Mouse (Mus musculus): ENCODE measurements around the gene Cyp2c68. TPM values are rescaled to one million over a fixed set of nuclear protein-coding genes. Genes with fewer than 3 reads are reported as not detected.
"Not testable (repeated sequence)": the region's sequence is repeated elsewhere in the genome, so short reads cannot be mapped to it uniquely, and the experiment has no call there.

Gene Cyp2c68
- polyA plus RNA-seq, 1 experiment from 2014 or later: not detected

GRCm38 (mm10) chr19:39648938-39649337 is 91.9 kb downstream of the Cyp2c68 start, which contains the start of gene Cyp2c67:
Gene Cyp2c67 (minus strand): TSS chr19:39649051.
- H3K9me3 ChIP-seq (ENCODE audit: low read length): no peaks in the 10 kb centered on the region
- H3K4me3 ChIP-seq (ENCODE audit: low read depth, low read length): no peak within 1 kb of the TSS
- H3K4me1 ChIP-seq (ENCODE audit: insufficient read depth, low read depth, low read length): no peaks in the 10 kb centered on the region
- no peak within 1 kb of the TSS for H3K4me2 ChIP-seq (replicated peaks; ENCODE audit: low read depth, low read length)
- TF ChIP-seq EP300 (IDR thresholded peaks at IDR 0.05): no peak
- no peak for TF ChIP-seq CTCF (IDR thresholded peaks at IDR 0.05)
- ATAC-seq: no peak
- no peak within 1 kb of the TSS for H3K27ac ChIP-seq (ENCODE audit: low read length)
- no peak within 1 kb of the TSS for H3K9ac ChIP-seq (replicated peaks; ENCODE audit: low read depth)
- DNase-seq (ENCODE audit: low spot score): no peak
- WGBS: 88% methylated on average over 1 of the region's 1 CpGs
- H3K27me3 ChIP-seq (replicated peaks; ENCODE audit: insufficient read depth, low read length): no peaks in the 10 kb centered on the region
- H3K36me3 ChIP-seq (ENCODE audit: insufficient read depth, low read length): no peaks in the 10 kb centered on the region

GRCm38 (mm10) chr19:39647519-39647918 is 93.3 kb downstream of the Cyp2c68 start:
- Histone ChIP-seq H3K27ac (ENCODE audit: low read length) (no peak overlapping the region), H3K4me2 (replicated peaks; ENCODE audit: low read depth, low read length) (no peak overlapping the region), H3K36me3 (ENCODE audit: insufficient read depth, low read length) (no peaks in the 10 kb centered on the region), H3K9ac (replicated peaks; ENCODE audit: low read depth) (no peak overlapping the region), H3K27me3 (replicated peaks; ENCODE audit: insufficient read depth, low read length) (no peaks in the 10 kb centered on the region), H3K4me3 (ENCODE audit: low read depth, low read length) (no peak overlapping the region), H3K4me1 (ENCODE audit: insufficient read depth, low read depth, low read length) (no peaks in the 10 kb centered on the region), H3K9me3 (ENCODE audit: low read length) (no peaks in the 10 kb centered on the region)
- 88% methylated on average over 9 of the region's 9 CpGs for WGBS
- DNase-seq (ENCODE audit: low spot score) (no peak), ATAC-seq (no peak)
- TF ChIP-seq EP300 (IDR thresholded peaks at IDR 0.05) (no peak), CTCF (IDR thresholded peaks at IDR 0.05) (no peak)

- DNase-seq (ENCODE audit: low spot score); H3K27ac ChIP-seq (ENCODE audit: low read length); H3K4me3 ChIP-seq (ENCODE audit: low read depth, low read length); H3K9ac ChIP-seq (replicated peaks; ENCODE audit: low read depth); H3K36me3 ChIP-seq (ENCODE audit: insufficient read depth, low read length); H3K4me1 ChIP-seq (ENCODE audit: insufficient read depth, low read depth, low read length); H3K4me2 ChIP-seq (replicated peaks; ENCODE audit: low read depth, low read length); H3K27me3 ChIP-seq (replicated peaks; ENCODE audit: insufficient read depth, low read length); ATAC-seq; H3K9me3 ChIP-seq (ENCODE audit: low read length): not testable (repeated sequence)
- 82% methylated on average over 7 of the region's 7 CpGs for WGBS
Measured at GRCm38 (mm10) chr19:39644551-39644950, 96.3 kb downstream of the Cyp2c68 start.

Other genes with a start within 250 kb of the Cyp2c68 start
- gene Cyp2c39, start 230.2 kb downstream of the Cyp2c68 start, polyA plus RNA-seq (2015; fragmentation: Nextera tagmentation; extraction: Ambion mirVana): not detected in 2 replicates
- gene Cyp2c67, start 92.0 kb downstream of the Cyp2c68 start, polyA plus RNA-seq (2015; fragmentation: Nextera tagmentation; extraction: Ambion mirVana): not detected in 2 replicates
- gene Cyp2c40, start 71.8 kb upstream of the Cyp2c68 start, polyA plus RNA-seq (2015; fragmentation: Nextera tagmentation; extraction: Ambion mirVana): 0.07 TPM in 1 of 2 replicates, not detected in the other
- not detected in 2 replicates for gene Cyp2c69, start 145.7 kb upstream of the Cyp2c68 start, polyA plus RNA-seq (2015; fragmentation: Nextera tagmentation; extraction: Ambion mirVana)